ENCODE assay signal across 20 mouse cellular contexts in the genomic region with DNA sequence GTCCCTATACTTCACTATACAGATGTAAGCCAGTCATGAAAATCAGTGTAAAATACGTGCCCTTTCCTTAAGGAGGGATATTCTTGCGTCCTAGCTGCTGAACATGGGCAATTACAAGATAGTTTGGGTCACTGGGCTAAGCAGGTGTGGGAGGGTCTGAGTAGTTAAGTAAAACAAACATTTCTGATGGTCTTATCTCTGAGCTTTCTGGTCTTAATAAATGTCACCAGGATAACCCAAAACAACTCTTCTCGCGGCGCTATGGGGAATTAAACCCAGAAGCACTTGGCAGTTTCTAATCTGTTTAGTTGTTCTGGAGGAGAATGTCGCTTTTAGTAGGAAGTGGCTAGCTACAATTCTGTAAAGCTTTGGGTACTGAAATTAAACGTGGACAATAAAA.
DNase-seq lines count a peak whose midpoint lies in the region; ATAC-seq and TF ChIP-seq lines count a peak whose summit lies in the region.
"Had no signal": no experiment of that assay in that cellular context is flagged by ENCODE, and none has a peak within 500 bp of the region (broad histone marks: within the 10 kb centered on the region; RNA-seq: fewer than 3 reads in every experiment).

No protein-coding gene starts in this region.

- no peaks in the 10 kb centered on the region for H3K9me3 ChIP-seq in intestine, embryonic 14.5 days (ENCODE audit: control insufficient read depth, low read length)
- H3K9me3 ChIP-seq in intestine, embryonic 16.5 days (ENCODE audit: control insufficient read depth, low read length) = no peaks in the 10 kb centered on the region
- no peaks in the 10 kb centered on the region for H3K9me3 ChIP-seq in liver, postnatal 0 days (ENCODE audit: low read length)
- H3K9me3 ChIP-seq in liver, embryonic 11.5 days (ENCODE audit: control insufficient read depth, low read length) = no peaks in the 10 kb centered on the region
- H3K9me3 ChIP-seq: embryonic facial prominence, embryonic 13.5 days; embryonic facial prominence, embryonic 15.5 days; forebrain, embryonic 10.5 days; forebrain, embryonic 12.5 days had no signal

- no peaks in the 10 kb centered on the region for H3K4me1 ChIP-seq in intestine, embryonic 14.5 days (replicated peaks; ENCODE audit: control insufficient read depth, insufficient read depth, low read length)
- H3K4me1 ChIP-seq in intestine, embryonic 16.5 days (ENCODE audit: control insufficient read depth, insufficient read depth, low read length) = no peaks in the 10 kb centered on the region
- H3K4me1 ChIP-seq in liver, postnatal 0 days (ENCODE audit: insufficient read depth) = no peaks in the 10 kb centered on the region
- H3K4me1 ChIP-seq in liver, embryonic 11.5 days (replicated peaks; ENCODE audit: control insufficient read depth, insufficient read depth, low read length) = no peaks in the 10 kb centered on the region
- H3K4me1 ChIP-seq: embryonic facial prominence, embryonic 13.5 days; embryonic facial prominence, embryonic 15.5 days; forebrain, embryonic 10.5 days; forebrain, embryonic 12.5 days had no signal

- H3K27me3 ChIP-seq in intestine, embryonic 14.5 days (replicated peaks; ENCODE audit: control insufficient read depth, insufficient read depth, low read length) = no peaks in the 10 kb centered on the region
- no peaks in the 10 kb centered on the region for H3K27me3 ChIP-seq in intestine, embryonic 16.5 days (replicated peaks; ENCODE audit: control insufficient read depth, insufficient read depth, low read length)
- H3K27me3 ChIP-seq in liver, postnatal 0 days (ENCODE audit: insufficient read depth, low read length) = no peaks in the 10 kb centered on the region
- H3K27me3 ChIP-seq in liver, embryonic 11.5 days (replicated peaks; ENCODE audit: control insufficient read depth, insufficient read depth, low read length) = no peaks in the 10 kb centered on the region
- H3K27me3 ChIP-seq: embryonic facial prominence, embryonic 13.5 days; embryonic facial prominence, embryonic 15.5 days; forebrain, embryonic 12.5 days had no signal

- TF ChIP-seq CTCF in liver, postnatal 0 days (IDR thresholded peaks at IDR 0.05; ENCODE audit: low read depth) = no peak

- no peak overlapping the region for H3K9ac ChIP-seq in intestine, embryonic 14.5 days (ENCODE audit: low read length)
- no peak overlapping the region for H3K9ac ChIP-seq in intestine, embryonic 16.5 days (ENCODE audit: low read depth, low read length)
- no peak overlapping the region for H3K9ac ChIP-seq in liver, postnatal 0 days (replicated peaks)
- no peak overlapping the region for H3K9ac ChIP-seq in liver, embryonic 11.5 days (ENCODE audit: low read depth, low read length)
- H3K9ac ChIP-seq: embryonic facial prominence, embryonic 13.5 days; embryonic facial prominence, embryonic 15.5 days; forebrain, embryonic 12.5 days had no signal

- H3K4me2 ChIP-seq in intestine, embryonic 14.5 days (ENCODE audit: low read length) = peak overlapping the region; percentile 15; the same call in 1 of the 2 replicates
- H3K4me2 ChIP-seq in intestine, embryonic 16.5 days (ENCODE audit: low read depth, low read length) = no peak overlapping the region
- 0 out of 2 replicates have a peak overlapping the region, but pooled peaks have one; percentile 26 for H3K4me2 ChIP-seq in liver, postnatal 0 days (ENCODE audit: low read depth, low read length)
- H3K4me2 ChIP-seq in liver, embryonic 11.5 days = no peak overlapping the region
- H3K4me2 ChIP-seq: embryonic facial prominence, embryonic 13.5 days; embryonic facial prominence, embryonic 15.5 days; forebrain, embryonic 12.5 days had no signal

- ATAC-seq in intestine, embryonic 14.5 days (replicated peaks; ENCODE audit: low FRiP score, low TSS enrichment, low read depth) = 0 out of 2 replicates have a peak, but pooled peaks have one; percentile 40
- ATAC-seq in intestine, embryonic 16.5 days = no peak
- no peak for ATAC-seq in liver, postnatal 0 days
- ATAC-seq in liver, embryonic 11.5 days (replicated peaks; ENCODE audit: low FRiP score) = no peak
- ATAC-seq: forebrain, embryonic 14.5 days; forebrain, embryonic 16.5 days had no signal

- TF ChIP-seq EP300 in liver, postnatal 0 days (IDR thresholded peaks at IDR 0.05; ENCODE audit: low read depth) = no peak

- WGBS in intestine, embryonic 14.5 days = 17% methylated on average over 7 of the region's 7 CpGs
- WGBS in intestine, embryonic 16.5 days = 22% methylated on average over 7 of the region's 7 CpGs
- 35% methylated on average over 7 of the region's 7 CpGs for WGBS in liver, postnatal 0 days (ENCODE audit: insufficient replicate concordance)
- WGBS in liver, embryonic 11.5 days = 35% methylated on average over 7 of the region's 7 CpGs

- DNase-seq in intestine, embryonic 14.5 days (ENCODE audit: low spot score) = no peak
- no peak for DNase-seq in liver, postnatal 0 days
- DNase-seq in liver, embryonic 11.5 days (ENCODE audit: low spot score) = no peak
- DNase-seq: adrenal gland, adult 2 months; adrenal gland, postnatal 10 days; adrenal gland, postnatal 25 days; cerebellum, adult 11 months; cerebellum, adult 18-20 months; cerebellum, adult 8-10 months; cerebellum, adult 9-11 months; cerebellum, postnatal 14 days; cerebellum, postnatal 36 days had no signal

- no peak overlapping the region for H3K4me3 ChIP-seq in intestine, embryonic 14.5 days (ENCODE audit: low read depth, low read length)
- no peak overlapping the region for H3K4me3 ChIP-seq in intestine, embryonic 16.5 days (ENCODE audit: low read length)
- no peak overlapping the region for H3K4me3 ChIP-seq in liver, postnatal 0 days (ENCODE audit: low read depth, low read length)
- no peak overlapping the region for H3K4me3 ChIP-seq in liver, embryonic 11.5 days (ENCODE audit: low read depth, low read length)
- H3K4me3 ChIP-seq: embryonic facial prominence, embryonic 13.5 days; embryonic facial prominence, embryonic 15.5 days; erythroblast, embryonic 14.5 days; forebrain, embryonic 10.5 days; forebrain, embryonic 12.5 days had no signal

- H3K27ac ChIP-seq in intestine, embryonic 14.5 days (ENCODE audit: low read depth) = no peak overlapping the region
- H3K27ac ChIP-seq in intestine, embryonic 16.5 days (ENCODE audit: low read length) = no peak overlapping the region
- no peak overlapping the region for H3K27ac ChIP-seq in liver, postnatal 0 days (ENCODE audit: low read depth)
- no peak overlapping the region for H3K27ac ChIP-seq in liver, embryonic 11.5 days (ENCODE audit: low read depth, low read length)
- H3K27ac ChIP-seq: embryonic facial prominence, embryonic 13.5 days; embryonic facial prominence, embryonic 15.5 days; forebrain, embryonic 10.5 days; forebrain, embryonic 12.5 days had no signal

- no peaks in the 10 kb centered on the region for H3K36me3 ChIP-seq in intestine, embryonic 14.5 days (ENCODE audit: control insufficient read depth, insufficient read depth, low read length)
- no peaks in the 10 kb centered on the region for H3K36me3 ChIP-seq in intestine, embryonic 16.5 days (ENCODE audit: control insufficient read depth, insufficient read depth, low read length)
- no peaks in the 10 kb centered on the region for H3K36me3 ChIP-seq in liver, postnatal 0 days (replicated peaks; ENCODE audit: insufficient read depth, low read length)
- no peaks in the 10 kb centered on the region for H3K36me3 ChIP-seq in liver, embryonic 11.5 days (ENCODE audit: control insufficient read depth, insufficient read depth, low read length)
- H3K36me3 ChIP-seq: embryonic facial prominence, embryonic 13.5 days; embryonic facial prominence, embryonic 15.5 days; forebrain, embryonic 10.5 days; forebrain, embryonic 12.5 days had no signal

Comparison
In these comparisons a context has a peak if more than half of its experiments do, and no peak if none do; other contexts are left out.
1. H3K4me2 ChIP-seq: peak in intestine, embryonic 14.5 days (single experiment) and liver, postnatal 0 days (single experiment); none in intestine, embryonic 16.5 days (single experiment) and liver, embryonic 11.5 days (single experiment).